Mouse (Mus musculus): ENCODE measurements at regions not wholly inside any gene's neighbourhood (a gene's known extent, or its start where the extent isn't known, plus 50 kb on each side); places are given as distances from the start of the nearest gene placed in this dataset.

DNA sequence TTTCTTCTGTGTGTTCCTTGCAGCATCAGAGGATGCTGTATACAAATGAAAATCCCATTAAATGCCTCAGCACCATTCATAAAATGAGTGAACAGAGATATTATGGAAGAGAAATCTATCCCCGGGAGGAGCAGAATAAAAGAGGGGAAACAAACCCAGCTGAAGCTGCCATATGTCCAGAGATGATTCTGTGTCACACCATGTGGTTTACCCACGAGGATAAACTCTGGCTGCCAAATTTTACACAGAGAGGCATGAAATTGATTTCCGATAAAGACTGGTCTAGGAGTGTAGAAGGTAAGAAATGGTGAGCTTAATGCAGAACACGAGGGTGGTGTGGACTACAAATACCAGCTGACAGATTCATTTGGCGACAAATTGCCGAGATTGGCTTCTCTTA lies 111.1 kb downstream of the Mbip start:
- Histone ChIP-seq H3K36me3 (ENCODE audit: insufficient read depth, low read length) (no peaks in the 10 kb centered on the region), H3K27ac (ENCODE audit: low read length) (no peak overlapping the region), H3K4me3 (ENCODE audit: low read depth, low read length) (no peak overlapping the region), H3K4me1 (ENCODE audit: insufficient read depth, low read depth, low read length) (no peaks in the 10 kb centered on the region), H3K9ac (replicated peaks; ENCODE audit: low read depth) (no peak overlapping the region), H3K4me2 (replicated peaks; ENCODE audit: low read depth, low read length) (no peak overlapping the region), H3K27me3 (replicated peaks; ENCODE audit: insufficient read depth, low read length) (no peaks in the 10 kb centered on the region), H3K9me3 (ENCODE audit: low read length) (no peaks in the 10 kb centered on the region)
- DNase-seq (ENCODE audit: low spot score) (no peak), ATAC-seq (no peak)
- no peak for TF ChIP-seq CTCF (IDR thresholded peaks at IDR 0.05)
- TF ChIP-seq EP300 (IDR thresholded peaks at IDR 0.05): no peak
- WGBS: 76% methylated on average over 6 of the region's 6 CpGs

DNA sequence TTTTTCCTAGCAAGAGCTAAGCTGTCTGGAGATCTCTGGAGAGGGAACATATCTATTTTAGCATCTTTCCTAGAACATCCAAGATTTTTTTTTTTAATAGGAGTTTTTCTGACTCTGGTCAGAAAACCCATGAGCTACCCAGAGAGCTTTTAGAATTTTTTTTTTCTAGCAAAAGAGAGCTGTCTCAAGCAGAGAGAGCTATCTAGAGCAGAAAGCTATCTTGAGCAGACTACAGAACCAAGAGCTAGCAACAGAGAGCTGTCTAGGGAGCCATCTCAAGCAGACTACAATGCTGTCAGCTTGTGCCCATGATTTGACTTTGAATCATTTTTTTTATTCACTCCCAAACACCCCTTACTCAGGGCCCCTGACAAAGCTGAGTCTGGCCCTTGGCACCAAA lies 112.5 kb downstream of the Mbip start:
- H3K36me3 ChIP-seq (ENCODE audit: insufficient read depth, low read length): no peaks in the 10 kb centered on the region

DNA sequence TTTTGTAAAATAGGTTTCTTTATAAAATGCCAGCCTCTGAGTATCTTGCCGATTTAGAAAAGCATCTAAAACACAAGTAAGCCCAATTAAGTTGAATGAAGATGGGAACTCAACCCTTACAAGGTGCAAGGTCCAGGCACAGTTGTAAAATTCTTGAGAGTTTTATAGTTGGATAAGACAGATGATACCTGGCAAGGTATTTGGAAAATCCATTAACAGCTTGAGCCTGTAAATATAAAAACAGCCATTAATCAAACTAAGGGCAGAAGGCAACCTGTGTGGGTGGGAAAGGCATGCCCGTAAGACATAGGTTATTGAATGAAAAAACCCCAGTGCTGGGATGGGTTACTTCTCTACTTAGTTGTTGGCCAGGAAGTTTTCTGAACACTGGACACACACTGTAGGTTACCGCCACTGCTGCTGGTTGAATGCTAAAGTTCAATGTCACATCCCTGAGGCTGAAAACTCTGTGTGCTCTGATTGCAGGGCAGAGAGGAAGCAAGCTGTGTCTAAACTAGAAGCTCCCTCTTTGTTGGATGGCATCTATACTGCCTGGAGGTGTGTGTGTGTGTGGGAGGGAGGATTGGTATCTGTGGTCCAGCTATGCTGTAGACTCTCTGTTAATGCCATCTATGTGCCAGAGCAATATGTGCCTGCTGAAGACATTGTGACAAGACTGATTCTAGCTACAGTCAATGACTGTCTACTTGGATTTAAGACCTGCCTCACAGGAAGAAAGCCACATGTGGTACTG lies 121.4 kb downstream of the Mbip start:
- Histone ChIP-seq H3K36me3 (ENCODE audit: insufficient read depth, low read length) (no peaks in the 10 kb centered on the region), H3K9ac (replicated peaks; ENCODE audit: low read depth) (no peak overlapping the region), H3K27ac (ENCODE audit: low read length) (no peak overlapping the region), H3K4me3 (ENCODE audit: low read depth, low read length) (no peak overlapping the region), H3K4me1 (ENCODE audit: insufficient read depth, low read depth, low read length) (no peaks in the 10 kb centered on the region), H3K4me2 (replicated peaks; ENCODE audit: low read depth, low read length) (no peak overlapping the region), H3K27me3 (replicated peaks; ENCODE audit: insufficient read depth, low read length) (no peaks in the 10 kb centered on the region), H3K9me3 (ENCODE audit: low read length) (no peaks in the 10 kb centered on the region)
- DNase-seq (ENCODE audit: low spot score): no peak
- WGBS: 87% methylated on average over 3 of the region's 3 CpGs
- no peak for ATAC-seq
- no peak for TF ChIP-seq CTCF (IDR thresholded peaks at IDR 0.05)
- no peak for TF ChIP-seq EP300 (IDR thresholded peaks at IDR 0.05)

More for the DNA sequence above, 112.5 kb downstream of the Mbip start:
- Histone ChIP-seq H3K4me2 (replicated peaks; ENCODE audit: low read depth, low read length) (no peak overlapping the region), H3K4me1 (ENCODE audit: insufficient read depth, low read depth, low read length) (no peaks in the 10 kb centered on the region), H3K9me3 (ENCODE audit: low read length) (no peaks in the 10 kb centered on the region), H3K27me3 (replicated peaks; ENCODE audit: insufficient read depth, low read length) (no peaks in the 10 kb centered on the region), H3K4me3 (ENCODE audit: low read depth, low read length) (no peak overlapping the region), H3K27ac (ENCODE audit: low read length) (no peak overlapping the region), H3K9ac (replicated peaks; ENCODE audit: low read depth) (no peak overlapping the region)
- TF ChIP-seq EP300 (IDR thresholded peaks at IDR 0.05): no peak
- no peak for TF ChIP-seq CTCF (IDR thresholded peaks at IDR 0.05)
- no peak for DNase-seq (ENCODE audit: low spot score)
- no peak for ATAC-seq

DNA sequence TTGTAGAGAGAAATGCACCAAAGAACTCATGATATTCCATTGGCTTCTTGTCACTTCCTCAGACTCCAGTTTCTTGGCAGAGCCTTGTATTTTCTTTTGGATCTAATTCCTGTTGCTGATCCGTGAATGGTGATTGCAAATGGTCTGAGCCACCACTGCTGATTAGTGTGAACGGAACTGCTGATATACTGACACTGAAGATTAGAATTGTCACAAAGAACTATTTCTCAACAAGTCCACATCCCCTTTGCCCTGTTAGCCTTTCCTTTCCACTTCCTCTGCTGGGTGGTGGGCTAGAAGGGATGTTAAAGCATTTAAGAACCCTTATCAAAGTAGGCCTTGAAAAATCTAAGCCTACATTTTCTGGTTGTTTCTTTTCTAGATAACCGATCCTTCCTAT lies 152.2 kb downstream of the Mbip start:
- DNase-seq (ENCODE audit: low spot score) (no peak), ATAC-seq (no peak)
- H3K36me3 ChIP-seq (ENCODE audit: insufficient read depth, low read length): no peaks in the 10 kb centered on the region
- 45% methylated on average over 3 of the region's 3 CpGs for WGBS
- H3K4me2 ChIP-seq (replicated peaks; ENCODE audit: low read depth, low read length): no peak overlapping the region
- TF ChIP-seq EP300 (IDR thresholded peaks at IDR 0.05) (no peak), CTCF (IDR thresholded peaks at IDR 0.05) (no peak)
- H3K9me3 ChIP-seq (ENCODE audit: low read length): no peaks in the 10 kb centered on the region
- H3K4me1 ChIP-seq (ENCODE audit: insufficient read depth, low read depth, low read length): no peaks in the 10 kb centered on the region
- H3K27me3 ChIP-seq (replicated peaks; ENCODE audit: insufficient read depth, low read length): no peaks in the 10 kb centered on the region
- H3K27ac ChIP-seq (ENCODE audit: low read length): no peak overlapping the region
- H3K9ac ChIP-seq (replicated peaks; ENCODE audit: low read depth): no peak overlapping the region
- H3K4me3 ChIP-seq (ENCODE audit: low read depth, low read length): no peak overlapping the region

DNA sequence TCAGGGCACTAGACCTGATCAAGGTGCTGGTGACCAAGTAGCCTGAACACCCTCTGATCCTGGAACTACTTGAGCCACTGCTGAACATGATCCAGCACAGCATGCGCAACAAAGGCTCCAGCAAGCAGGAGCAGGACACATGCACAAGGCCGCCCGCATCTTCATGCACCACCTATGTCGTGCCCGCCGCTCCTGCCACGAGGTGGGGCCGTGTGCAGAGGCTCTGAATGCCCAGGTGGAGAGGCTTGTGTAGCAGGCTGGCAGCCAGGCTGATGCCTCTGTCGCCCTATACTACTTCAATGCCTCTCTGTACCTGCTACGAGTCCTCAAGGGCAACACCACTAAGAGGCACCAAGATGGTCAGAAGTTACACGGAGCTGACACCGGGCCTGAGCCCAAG lies 156.1 kb downstream of the Mbip start:
- WGBS: 93% methylated on average over 12 of the region's 12 CpGs
- H3K36me3 ChIP-seq (ENCODE audit: insufficient read depth, low read length): no peaks in the 10 kb centered on the region
- ATAC-seq (no peak), DNase-seq (ENCODE audit: low spot score) (no peak)
- H3K27me3 ChIP-seq (replicated peaks; ENCODE audit: insufficient read depth, low read length): no peaks in the 10 kb centered on the region
- no peaks in the 10 kb centered on the region for H3K9me3 ChIP-seq (ENCODE audit: low read length)
- no peak overlapping the region for H3K27ac ChIP-seq (ENCODE audit: low read length)
- no peak overlapping the region for H3K4me3 ChIP-seq (ENCODE audit: low read depth, low read length)
- H3K4me1 ChIP-seq (ENCODE audit: insufficient read depth, low read depth, low read length): no peaks in the 10 kb centered on the region
- H3K9ac ChIP-seq (replicated peaks; ENCODE audit: low read depth): no peak overlapping the region
- TF ChIP-seq CTCF (IDR thresholded peaks at IDR 0.05): no peak
- TF ChIP-seq EP300 (IDR thresholded peaks at IDR 0.05): no peak
- no peak overlapping the region for H3K4me2 ChIP-seq (replicated peaks; ENCODE audit: low read depth, low read length)

DNA sequence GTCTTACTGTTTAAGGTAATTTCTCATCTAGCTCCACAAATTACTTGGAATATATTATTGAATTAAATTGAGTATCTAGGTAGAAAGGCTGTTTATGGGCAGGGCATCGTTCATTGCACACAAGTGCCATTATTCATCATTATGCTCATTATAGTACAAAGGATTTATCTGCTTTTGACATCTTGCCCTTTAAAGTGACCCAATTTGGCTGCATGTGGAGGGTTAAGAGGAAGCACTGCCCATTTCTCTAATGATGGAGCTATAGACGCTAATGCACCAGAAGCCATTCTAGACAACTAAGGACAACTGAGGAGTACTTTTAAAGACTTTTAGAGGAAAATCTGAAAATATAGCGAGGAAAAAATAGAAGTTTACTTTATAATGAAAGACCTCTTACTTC lies 185.0 kb downstream of the Mbip start:
- no peaks in the 10 kb centered on the region for H3K36me3 ChIP-seq (ENCODE audit: insufficient read depth, low read length)
- no peak for TF ChIP-seq CTCF (IDR thresholded peaks at IDR 0.05)
- no peak for TF ChIP-seq EP300 (IDR thresholded peaks at IDR 0.05)
- no peak overlapping the region for H3K4me2 ChIP-seq (replicated peaks; ENCODE audit: low read depth, low read length)
- ATAC-seq (no peak), DNase-seq (ENCODE audit: low spot score) (no peak)
- H3K4me3 ChIP-seq (ENCODE audit: low read depth, low read length): no peak overlapping the region
- no peaks in the 10 kb centered on the region for H3K9me3 ChIP-seq (ENCODE audit: low read length)
- H3K4me1 ChIP-seq (ENCODE audit: insufficient read depth, low read depth, low read length): no peaks in the 10 kb centered on the region
- H3K9ac ChIP-seq (replicated peaks; ENCODE audit: low read depth): no peak overlapping the region
- H3K27ac ChIP-seq (ENCODE audit: low read length): no peak overlapping the region
- 84% methylated on average over 3 of the region's 3 CpGs for WGBS
- no peaks in the 10 kb centered on the region for H3K27me3 ChIP-seq (replicated peaks; ENCODE audit: insufficient read depth, low read length)

DNA sequence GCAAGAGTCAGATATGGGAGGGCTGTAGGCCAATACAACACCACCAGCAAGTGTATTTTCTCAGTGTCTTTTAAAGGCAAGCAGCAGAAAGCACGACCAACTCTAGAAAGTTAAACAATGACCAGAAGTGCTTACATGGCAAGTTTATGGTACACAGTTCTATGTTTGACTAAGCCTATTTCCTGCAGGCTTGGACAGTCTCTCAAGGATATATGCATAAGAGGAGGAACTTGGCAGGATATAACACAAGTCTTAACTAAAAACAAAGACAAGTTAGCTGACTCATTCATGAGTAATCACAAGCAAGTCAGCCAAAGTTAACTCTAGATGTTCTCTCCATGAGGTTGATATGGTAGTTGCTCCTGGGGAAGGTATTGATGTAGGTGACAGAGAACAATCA lies 201.3 kb downstream of the Mbip start:
- no peaks in the 10 kb centered on the region for H3K9me3 ChIP-seq (ENCODE audit: low read length)
- H3K27me3 ChIP-seq (replicated peaks; ENCODE audit: insufficient read depth, low read length): no peaks in the 10 kb centered on the region
- TF ChIP-seq CTCF (IDR thresholded peaks at IDR 0.05) (no peak), EP300 (IDR thresholded peaks at IDR 0.05) (peak; percentile 53)
- peak; percentile 89 for DNase-seq (ENCODE audit: low spot score)
- no peak overlapping the region for H3K9ac ChIP-seq (replicated peaks; ENCODE audit: low read depth)
- ATAC-seq: peak; percentile 94
- no peaks in the 10 kb centered on the region for H3K36me3 ChIP-seq (ENCODE audit: insufficient read depth, low read length)
- no peak overlapping the region for H3K4me3 ChIP-seq (ENCODE audit: low read depth, low read length)
- 7% methylated on average over 1 of the region's 1 CpGs for WGBS
- no peak overlapping the region for H3K4me2 ChIP-seq (replicated peaks; ENCODE audit: low read depth, low read length)
- H3K27ac ChIP-seq (ENCODE audit: low read length): no peak overlapping the region
- no peaks in the 10 kb centered on the region for H3K4me1 ChIP-seq (ENCODE audit: insufficient read depth, low read depth, low read length)
